Mouse (Mus musculus) liver, adult 2 months (tissue): ENCODE measurements around the gene Otc.

ENCODE experiments used
- CTCF ChIP-seq: fragments of 200-500 bp; IDR thresholded peaks from 2 replicates; pipeline ENCODE4 v1.5.1; 2011; ENCODE audit warnings: low read depth, low read length, control low read depth
- POLR2A ChIP-seq: fragments of 200-500 bp; IDR thresholded peaks from 2 replicates; pipeline ENCODE4 v1.6.1; 2011; ENCODE audit warnings: low read length, control low read depth; ENCODE audit not compliant: insufficient read depth; ENCODE audit errors: extremely low read depth

DNA sequence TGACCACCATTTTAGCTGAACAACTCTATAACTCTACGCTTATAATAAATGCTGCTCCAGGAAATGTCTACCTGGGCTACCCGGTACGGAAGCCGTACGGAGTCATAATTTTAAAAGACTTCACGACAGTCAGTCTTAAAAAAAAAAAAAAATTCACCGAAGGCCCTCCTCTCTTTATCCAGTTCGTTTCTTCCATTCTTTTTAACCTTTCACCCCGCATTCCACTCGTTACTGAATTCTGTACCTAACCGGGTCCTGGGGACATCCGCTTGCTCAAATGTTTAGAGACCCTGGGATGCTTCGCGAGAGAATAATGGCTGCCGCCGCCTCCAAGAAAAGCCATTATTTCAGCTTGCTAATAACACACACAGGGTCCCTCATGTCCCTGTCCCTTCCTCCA lies 36.1 kb upstream of the Otc start:
- TF ChIP-seq CTCF (no peak), POLR2A (no peak)
